Mouse (Mus musculus) heart, embryonic 16.5 days (tissue): ENCODE measurements around the gene Hoxd13. TPM values are rescaled to one million over a fixed set of nuclear protein-coding genes. Genes with fewer than 3 reads are reported as not detected.

Source experiments
- ATAC-seq: fragments of 200-750 bp; cut with Nextera tagmentation; replicated peaks from 2 replicates; pipeline ENCODE4 v1.8.0; 2017; ENCODE audit warnings: moderate number of reproducible peaks; ENCODE audit not compliant: insufficient read depth, low FRiP score; ENCODE audit errors: extremely low read depth
- H3K27ac ChIP-seq: fragments of 300-500 bp; sonication (generic); 2 replicates; pipeline ENCODE4 v1.5.1; 2014; ENCODE audit warnings: mild to moderate bottlenecking, low read length, control low read depth, moderate library complexity
- H3K27me3 ChIP-seq: fragments of 300-500 bp; sonication (generic); 2 replicates; pipeline ENCODE4 v1.6.1; 2014; ENCODE audit warnings: low read length, mixed read lengths; ENCODE audit not compliant: control insufficient read depth, insufficient read depth
- H3K36me3 ChIP-seq: fragments of 300-500 bp; sonication (generic); 2 replicates; pipeline ENCODE4 v1.6.1; 2014; ENCODE audit not compliant: control insufficient read depth, insufficient read depth
- H3K4me1 ChIP-seq: fragments of 300-500 bp; sonication (generic); 2 replicates; pipeline ENCODE4 v1.6.1; 2014; ENCODE audit warnings: low read length, mixed read lengths; ENCODE audit not compliant: control insufficient read depth, insufficient read depth
- H3K4me2 ChIP-seq: fragments of 300-500 bp; sonication (generic); 2 replicates; pipeline ENCODE4 v1.6.1; 2014; ENCODE audit warnings: low read depth, mild to moderate bottlenecking, control low read depth, low read length
- H3K4me3 ChIP-seq: fragments of 300-500 bp; sonication (generic); 2 replicates; pipeline ENCODE4 v1.5.1; 2014; ENCODE audit warnings: mild to moderate bottlenecking, control low read depth, low read length
- H3K9ac ChIP-seq: fragments of 300-500 bp; sonication (generic); 2 replicates; pipeline ENCODE4 v1.6.1; 2014; ENCODE audit warnings: low read length, control low read depth
- H3K9me3 ChIP-seq: fragments of 300-500 bp; sonication (generic); replicated peaks from 2 replicates; pipeline ENCODE4 v1.6.1; 2016; ENCODE audit warnings: low read length; ENCODE audit not compliant: control insufficient read depth
- WGBS: fragments of 180-500 bp; shearing (Covaris S2); extraction: QIAGEN DNeasy Blood & Tissue Kit; methylation state at CpG from one replicate; pipeline ENCODE4 v1.1.7; 2014; 5-methylcytosine and 5-hydroxymethylcytosine counted together
- microRNA-seq: library from miRNA; unstranded; fragments of <30 nt; microRNA quantifications from one replicate; pipeline ENCODE4, GENCODE M21; 2017
- polyA plus RNA-seq: library from polyadenylated mRNA; unstranded; fragments of >200 nt; fragmentation: Nextera tagmentation; extraction: Ambion mirVana; gene quantifications from 2 replicates; pipeline ENCODE4 v1.2.1, GENCODE M21; 2015

Hoxd13 gene
- polyA plus RNA-seq, 1 experiment from 2014 or later, result not detected

DNA sequence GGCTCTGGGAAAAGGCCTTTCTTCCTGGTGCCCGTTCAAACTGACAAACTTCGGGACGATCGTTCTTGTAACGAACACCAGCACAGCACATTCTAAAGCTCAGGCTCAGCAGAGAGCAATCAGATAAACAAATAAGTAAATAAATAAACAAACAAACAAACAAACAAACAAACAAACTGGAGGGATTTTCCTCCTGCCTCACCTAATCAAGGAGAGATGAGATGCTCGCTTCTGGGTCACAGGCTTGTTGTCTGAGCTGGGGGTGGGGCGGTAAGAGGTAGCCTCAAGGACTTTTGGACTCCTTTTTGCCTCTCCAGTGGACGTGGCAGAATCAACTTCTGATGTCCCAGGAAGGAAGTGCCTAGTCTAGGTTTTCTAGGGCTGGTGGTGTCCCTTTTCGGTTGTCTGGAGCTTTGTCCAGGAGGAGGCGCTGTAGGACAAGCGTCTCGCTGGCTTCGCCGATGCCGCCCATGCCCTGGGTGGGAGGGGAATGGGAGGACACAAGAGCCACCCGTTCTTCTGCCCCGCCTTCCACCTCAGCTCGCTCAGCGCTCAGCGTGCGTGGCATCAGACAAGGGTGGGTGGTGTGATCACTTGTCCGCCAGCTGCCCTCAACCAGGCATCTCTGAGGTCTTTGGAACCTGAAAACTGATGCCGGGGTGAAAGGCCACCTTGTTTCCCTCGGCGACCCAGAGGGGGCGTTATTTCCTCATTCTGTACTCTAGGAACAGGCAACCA is 47.6 kb downstream of the Hoxd13 start:
- ATAC-seq, result peak; percentile 76; the same call in 1 of the 2 replicates
- Histone ChIP-seq H3K4me1 (peaks cover 7% of the 10 kb centered on the region; the same call in 1 of the 2 replicates), H3K36me3 (no peaks in the 10 kb centered on the region), H3K4me2 (peak overlapping the region; percentile 35), H3K27ac (no peak overlapping the region), H3K4me3 (peak overlapping the region; percentile 15), H3K27me3 (peaks cover 90% of the 10 kb centered on the region), H3K9ac (no peak overlapping the region), H3K9me3 (no peaks in the 10 kb centered on the region)
- 3% methylated on average over 26 of the region's 26 CpGs for WGBS

- no peak for ATAC-seq
- no peaks in the 10 kb centered on the region for H3K36me3 ChIP-seq
- WGBS, result 12% methylated on average over 2 of the region's 2 CpGs
Observed at GRCm38 (mm10) chr2:74720384-74720783, 52.3 kb downstream of the Hoxd13 start.

DNA sequence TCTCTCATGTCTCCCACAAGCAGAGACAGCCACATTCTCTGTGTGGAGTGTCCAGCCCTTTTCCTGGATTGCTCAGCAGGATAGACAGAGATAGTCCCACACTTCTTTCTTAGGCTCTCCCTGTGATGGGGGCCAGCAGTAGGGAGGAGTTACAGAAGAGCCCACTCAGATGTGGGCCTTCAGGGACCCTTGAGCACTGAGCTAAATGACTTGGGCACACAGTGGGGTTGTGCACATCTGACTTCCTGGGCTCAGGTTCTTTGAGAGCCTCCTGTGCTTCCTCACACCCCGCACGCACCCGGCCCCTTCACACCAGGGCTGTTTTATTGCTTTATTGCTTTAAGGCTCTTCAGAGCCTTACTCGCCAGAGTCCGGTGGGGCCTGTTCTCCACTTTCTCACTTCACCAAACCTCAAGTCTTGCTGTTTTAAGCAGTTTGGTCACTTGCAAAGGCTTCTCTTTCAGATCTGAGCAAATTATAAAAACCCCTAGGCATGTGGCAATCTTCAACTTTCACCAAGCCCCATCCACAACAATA is 52.9 kb downstream of the Hoxd13 start:
- Histone ChIP-seq H3K4me2 (no peak overlapping the region), H3K9me3 (no peaks in the 10 kb centered on the region), H3K36me3 (no peaks in the 10 kb centered on the region), H3K4me3 (no peak overlapping the region), H3K27me3 (peaks cover 97% of the 10 kb centered on the region), H3K27ac (no peak overlapping the region), H3K4me1 (no peaks in the 10 kb centered on the region), H3K9ac (no peak overlapping the region)
- 13% methylated on average over 5 of the region's 5 CpGs for WGBS
- no peak for ATAC-seq

More at GRCm38 (mm10) chr2:74720384-74720783, 52.3 kb downstream of the Hoxd13 start:
- no peaks in the 10 kb centered on the region for H3K4me1 ChIP-seq
- H3K9ac ChIP-seq, result no peak overlapping the region
- peaks cover 94% of the 10 kb centered on the region for H3K27me3 ChIP-seq
- no peak overlapping the region for H3K4me3 ChIP-seq
- H3K4me2 ChIP-seq, result no peak overlapping the region
- no peak overlapping the region for H3K27ac ChIP-seq
- no peaks in the 10 kb centered on the region for H3K9me3 ChIP-seq

Small RNAs within 50 kb of the gene (microRNA-seq; reads per million reads assigned to microRNA genes)
- not detected for gene Gm44463

Other genes starting within 250 kb of the Hoxd13 start
- gene Lnpk, start 88.9 kb upstream of the Hoxd13 start, polyA plus RNA-seq, result 15.2 and 17.1 TPM in 2 replicates
- gene Evx2, start 8.8 kb upstream of the Hoxd13 start, polyA plus RNA-seq, result not detected in 2 replicates
- not detected in 2 replicates for gene Hoxd12, start 6.7 kb downstream of the Hoxd13 start, polyA plus RNA-seq
- not detected in 2 replicates for gene Hoxd11, start 11.2 kb downstream of the Hoxd13 start, polyA plus RNA-seq
- gene Hoxd10, start 23.6 kb downstream of the Hoxd13 start, polyA plus RNA-seq, result not detected in 2 replicates
- 0.11 and 0.21 TPM in 2 replicates for gene Hoxd9, start 29.4 kb downstream of the Hoxd13 start, polyA plus RNA-seq
- gene Hoxd8, start 36.3 kb downstream of the Hoxd13 start, polyA plus RNA-seq, result 0.26 and 0.42 TPM in 2 replicates
- 0.44 and 0.66 TPM in 2 replicates for gene Hoxd3, start 43.6 kb downstream of the Hoxd13 start, polyA plus RNA-seq
- 0.18 TPM in 1 of 2 replicates, not detected in the other for gene Hoxd4, start 43.6 kb downstream of the Hoxd13 start, polyA plus RNA-seq
- not detected in 2 replicates for gene Gm28230, start 58.4 kb downstream of the Hoxd13 start, polyA plus RNA-seq
- not detected in 2 replicates for gene Hoxd1, start 94.7 kb downstream of the Hoxd13 start, polyA plus RNA-seq
- 147 and 154 TPM in 2 replicates for gene Mtx2, start 157.5 kb downstream of the Hoxd13 start, polyA plus RNA-seq